Mouse (Mus musculus) hindbrain, embryonic 14.5 days (tissue): ENCODE data around the gene Elfn1. TPM values are rescaled to one million over a fixed set of nuclear protein-coding genes. Genes with fewer than 3 reads are reported as not detected.
"Not testable (repeated sequence)": the region's sequence is repeated elsewhere in the genome, so short reads cannot be mapped to it uniquely, and the experiment has no call there.

Experiments
- ATAC-seq: fragments of 200-750 bp; cut with Nextera tagmentation; 2 replicates; pipeline ENCODE4 v1.8.0; 2017; ENCODE audit warnings: moderate number of reproducible peaks, mild to moderate bottlenecking, moderate TSS enrichment, moderate library complexity; ENCODE audit not compliant: low FRiP score
- DNase-seq: peaks from one replicate; pipeline ENCODE4 v3.0.0-alpha.2; 2015; ENCODE audit warnings: low spot score
- H3K27ac ChIP-seq: fragments of 300-500 bp; sonication (generic); 2 replicates; pipeline ENCODE4 v1.5.1; 2014; ENCODE audit warnings: mild to moderate bottlenecking, moderate library complexity
- H3K27me3 ChIP-seq: fragments of 300-500 bp; sonication (generic); 2 replicates; pipeline ENCODE4 v1.6.1; 2014; ENCODE audit warnings: mild to moderate bottlenecking, low read length, mixed read lengths; ENCODE audit not compliant: control insufficient read depth, insufficient read depth
- H3K36me3 ChIP-seq: fragments of 300-500 bp; sonication (generic); replicated peaks from 2 replicates; pipeline ENCODE4 v1.6.1; 2014; ENCODE audit not compliant: control insufficient read depth, insufficient read depth
- H3K4me1 ChIP-seq: fragments of 300-500 bp; sonication (generic); replicated peaks from 2 replicates; pipeline ENCODE4 v1.6.1; 2014; ENCODE audit warnings: antibody characterized with exemption, low read length, mixed read lengths; ENCODE audit not compliant: control insufficient read depth, insufficient read depth
- H3K4me2 ChIP-seq: fragments of 300-500 bp; sonication (generic); replicated peaks from 2 replicates; pipeline ENCODE4 v1.6.1; 2014; ENCODE audit warnings: mild to moderate bottlenecking, moderate library complexity
- H3K4me3 ChIP-seq: fragments of 300-500 bp; sonication (generic); replicated peaks from 2 replicates; pipeline ENCODE4 v1.5.1; 2014; ENCODE audit warnings: mild to moderate bottlenecking, low read length
- H3K9ac ChIP-seq: fragments of 300-500 bp; sonication (generic); 2 replicates; pipeline ENCODE4 v1.6.1; 2014
- H3K9me3 ChIP-seq: fragments of 300-500 bp; sonication (generic); 2 replicates; pipeline ENCODE4 v1.6.1; 2016; ENCODE audit warnings: low read length; ENCODE audit not compliant: control insufficient read depth
- WGBS: fragments of 180-500 bp; shearing (Covaris S2); extraction: QIAGEN DNeasy Blood & Tissue Kit; methylation state at CpG from one replicate; pipeline ENCODE4 v1.1.7; 2014; 5-methylcytosine and 5-hydroxymethylcytosine counted together
- polyA plus RNA-seq: library from polyadenylated mRNA; unstranded; fragments of >200 nt; fragmentation: Nextera tagmentation; extraction: Ambion mirVana; gene quantifications from 2 replicates; pipeline ENCODE4 v1.2.1, GENCODE M21; 2014

Gene Elfn1
- polyA plus RNA-seq, 1 experiment from 2014 or later, result 3.5 TPM

GRCm38 (mm10) chr5:139977476-139977875 is 69.7 kb downstream of the Elfn1 start:
- Histone ChIP-seq H3K4me1 (peaks cover 7% of the 10 kb centered on the region; the same call in 1 of the 2 replicates), H3K27me3 (0 out of 2 replicates have a peak, but pooled peaks cover 5% of the 10 kb centered on the region), H3K36me3 (no peaks in the 10 kb centered on the region), H3K27ac (no peak overlapping the region), H3K9ac (no peak overlapping the region), H3K4me2 (no peak overlapping the region), H3K9me3 (no peaks in the 10 kb centered on the region), H3K4me3 (no peak overlapping the region)
- ATAC-seq (no peak), DNase-seq (no peak)
- WGBS, result 43% methylated on average over 8 of the region's 8 CpGs

GRCm38 (mm10) chr5:139978525-139979276 is 71.0 kb downstream of the Elfn1 start:
- H3K9ac ChIP-seq, result no peak overlapping the region
- H3K4me2 ChIP-seq, result no peak overlapping the region
- H3K4me1 ChIP-seq, result peaks cover 7% of the 10 kb centered on the region; the same call in 1 of the 2 replicates
- H3K36me3 ChIP-seq, result no peaks in the 10 kb centered on the region
- no peaks in the 10 kb centered on the region for H3K9me3 ChIP-seq
- no peak overlapping the region for H3K4me3 ChIP-seq
- 6% methylated on average over 13 of the region's 13 CpGs for WGBS
- ATAC-seq (no peak), DNase-seq (no peak)
- no peak overlapping the region for H3K27ac ChIP-seq
- no peaks in the 10 kb centered on the region for H3K27me3 ChIP-seq

GRCm38 (mm10) chr5:139979371-139979770 is 71.6 kb downstream of the Elfn1 start:
- Histone ChIP-seq H3K4me2 (no peak overlapping the region), H3K27ac (no peak overlapping the region), H3K9me3 (no peaks in the 10 kb centered on the region), H3K4me3 (no peak overlapping the region), H3K36me3 (no peaks in the 10 kb centered on the region), H3K4me1 (peaks cover 7% of the 10 kb centered on the region; the same call in 1 of the 2 replicates), H3K27me3 (no peaks in the 10 kb centered on the region), H3K9ac (no peak overlapping the region)
- ATAC-seq, result no peak
- no peak for DNase-seq
- 71% methylated on average over 9 of the region's 9 CpGs for WGBS

GRCm38 (mm10) chr5:139981976-139982375 is 74.2 kb downstream of the Elfn1 start:
- 94% methylated on average over 1 of the region's 1 CpGs for WGBS
- Histone ChIP-seq H3K27ac (no peak overlapping the region), H3K4me1 (peaks cover 7% of the 10 kb centered on the region; the same call in 1 of the 2 replicates), H3K4me3 (no peak overlapping the region), H3K27me3 (no peaks in the 10 kb centered on the region), H3K4me2 (no peak overlapping the region), H3K36me3 (no peaks in the 10 kb centered on the region), H3K9me3 (no peaks in the 10 kb centered on the region), H3K9ac (no peak overlapping the region)
- ATAC-seq (no peak), DNase-seq (no peak)

- no peak for DNase-seq
- Histone ChIP-seq H3K36me3 (no peaks in the 10 kb centered on the region), H3K4me1 (no peaks in the 10 kb centered on the region), H3K27ac (no peak overlapping the region), H3K27me3 (no peaks in the 10 kb centered on the region), H3K9me3 (peaks cover 13% of the 10 kb centered on the region), H3K4me2 (no peak overlapping the region), H3K4me3 (no peak overlapping the region), H3K9ac (no peak overlapping the region)
- ATAC-seq, result no peak
- 49% methylated on average over 18 of the region's 18 CpGs for WGBS
These were observed 77.5 kb downstream of the Elfn1 start for GRCm38 (mm10) chr5:139985073-139985746.

- H3K4me3 ChIP-seq, result no peak overlapping the region
- no peak overlapping the region for H3K4me2 ChIP-seq
- no peak overlapping the region for H3K27ac ChIP-seq
- H3K4me1 ChIP-seq, result no peaks in the 10 kb centered on the region
- H3K9me3 ChIP-seq, result peaks cover 27% of the 10 kb centered on the region
- no peaks in the 10 kb centered on the region for H3K36me3 ChIP-seq
- no peak overlapping the region for H3K9ac ChIP-seq
- no peaks in the 10 kb centered on the region for H3K27me3 ChIP-seq
- 94% methylated on average over 3 of the region's 3 CpGs for WGBS
- no peak for DNase-seq
- ATAC-seq, result no peak
These were observed 83.8 kb downstream of the Elfn1 start for GRCm38 (mm10) chr5:139991531-139991930.

GRCm38 (mm10) chr5:139998321-139998720 is 90.6 kb downstream of the Elfn1 start:
- WGBS, result 53% methylated on average over 12 of the region's 12 CpGs
- not testable (repeated sequence) for H3K4me3 ChIP-seq, H3K9me3 ChIP-seq, DNase-seq, H3K4me2 ChIP-seq, H3K27me3 ChIP-seq, H3K27ac ChIP-seq, ATAC-seq, H3K9ac ChIP-seq, H3K4me1 ChIP-seq, H3K36me3 ChIP-seq

GRCm38 (mm10) chr5:139998916-139999315 is 91.2 kb downstream of the Elfn1 start:
- H3K4me1 ChIP-seq, result peaks cover 5% of the 10 kb centered on the region; the same call in 1 of the 2 replicates
- no peaks in the 10 kb centered on the region for H3K27me3 ChIP-seq
- 31% methylated on average over 6 of the region's 6 CpGs for WGBS
- H3K27ac ChIP-seq, result no peak overlapping the region
- DNase-seq, result no peak
- H3K4me2 ChIP-seq, result no peak overlapping the region
- no peaks in the 10 kb centered on the region for H3K36me3 ChIP-seq
- H3K4me3 ChIP-seq, result no peak overlapping the region
- ATAC-seq, result no peak
- no peak overlapping the region for H3K9ac ChIP-seq
- H3K9me3 ChIP-seq, result no peaks in the 10 kb centered on the region

- ATAC-seq (no peak), DNase-seq (no peak)
- H3K9ac ChIP-seq, result no peak overlapping the region
- no peaks in the 10 kb centered on the region for H3K36me3 ChIP-seq
- WGBS, result 44% methylated on average over 3 of the region's 3 CpGs
- H3K27me3 ChIP-seq, result no peaks in the 10 kb centered on the region
- H3K4me1 ChIP-seq, result peaks cover 5% of the 10 kb centered on the region; the same call in 1 of the 2 replicates
- no peak overlapping the region for H3K4me2 ChIP-seq
- H3K4me3 ChIP-seq, result no peak overlapping the region
- H3K9me3 ChIP-seq, result no peaks in the 10 kb centered on the region
- H3K27ac ChIP-seq, result no peak overlapping the region
These were observed 94.8 kb downstream of the Elfn1 start for GRCm38 (mm10) chr5:140002541-140002940.
